Mouse (Mus musculus): ENCODE measurements around the gene Atp7a. TPM values are rescaled to one million over a fixed set of nuclear protein-coding genes. Genes with fewer than 3 reads are reported as not detected.

Atp7a gene
- polyA plus RNA-seq (2014; fragmentation: Illumina TruSeq; extraction: RNeasy Lipid Tissue Mini Kit (QIAGEN cat#74804); ENCODE audit: low read depth, low replicate concordance): 4.1 TPM

GRCm38 (mm10) chrX:106026418-106027342 lies at the start of gene Atp7a:
TSS of gene Atp7a (plus strand) at chrX:106027276.

GRCm38 (mm10) chrX:106011465-106012159 lies 15.5 kb upstream of the Atp7a start, which contains the start of gene Magt1:
TSS of gene Magt1 (minus strand) at chrX:106011906.

DNA sequence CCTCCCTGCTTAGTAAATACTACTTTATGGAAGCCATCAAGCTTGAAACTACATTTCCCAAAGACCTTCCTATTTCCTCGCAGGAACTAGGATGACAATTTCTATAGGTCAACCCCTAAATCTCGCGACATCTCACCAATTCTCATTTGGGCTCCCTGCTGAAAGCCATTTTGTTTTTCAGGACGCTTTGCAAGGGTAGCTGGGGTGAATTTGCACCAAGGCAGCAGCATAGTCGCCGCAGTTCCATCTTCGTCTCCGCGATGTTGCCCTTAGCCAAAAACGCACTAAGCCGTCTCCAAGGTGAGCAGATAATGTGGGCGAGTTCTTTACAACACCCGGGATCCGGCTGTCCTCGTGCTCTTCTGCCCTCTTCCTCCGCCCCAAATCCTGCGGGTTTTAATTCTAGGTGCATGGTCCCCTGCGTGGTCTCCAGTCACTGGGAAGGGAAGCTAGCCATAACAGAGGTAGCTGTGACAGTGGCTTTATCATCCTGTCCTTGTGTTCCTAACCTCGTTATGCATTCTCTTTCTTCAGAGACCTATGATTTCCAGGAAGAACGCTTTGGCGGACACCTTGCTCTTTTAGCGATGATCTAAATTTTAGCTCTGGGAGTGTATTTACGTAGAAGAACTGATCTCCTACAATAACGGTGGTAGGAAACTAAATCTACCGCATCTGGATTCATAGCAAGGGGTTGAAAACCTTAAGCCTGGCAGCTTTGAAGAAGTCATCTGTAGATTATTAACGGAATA lies 11.3 kb upstream of the Atp7a start, which contains the start of gene Cox7b:
TSS of gene Cox7b (plus strand) at position 130 of the 752 bp plus-strand sequence.

DNA sequence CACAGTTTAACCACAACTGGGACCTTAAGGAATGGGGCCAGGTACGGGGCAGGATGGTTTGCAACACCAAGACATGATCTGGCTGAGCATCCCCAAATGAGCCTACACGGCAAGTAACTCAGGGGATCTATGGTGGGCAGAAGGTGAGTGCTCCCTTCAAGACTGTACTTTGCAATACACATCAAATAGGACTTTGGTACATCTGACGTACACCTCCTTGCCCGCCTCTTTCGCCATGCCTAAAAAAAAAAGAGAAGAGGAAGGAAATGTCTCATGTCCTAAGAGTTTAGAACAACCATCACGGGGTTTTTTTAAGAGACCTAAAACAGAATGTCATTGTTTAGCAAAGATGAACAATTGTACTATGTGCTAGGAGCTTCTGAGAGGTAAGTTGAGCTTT lies 115.9 kb downstream of the Atp7a start, which contains the start of gene Tlr13:
TSS of gene Tlr13 (plus strand) at position 269 of the 400 bp plus-strand sequence.

Other genes starting within 250 kb of the Atp7a start
- gene Atrx, start 97.9 kb upstream of the Atp7a start, polyA plus RNA-seq (2014; fragmentation: Illumina TruSeq; extraction: RNeasy Lipid Tissue Mini Kit (QIAGEN cat#74804); ENCODE audit: low read depth, low replicate concordance): 40.0 TPM
- 23.1 TPM for gene Magt1, start 15.4 kb upstream of the Atp7a start, polyA plus RNA-seq (2014; fragmentation: Illumina TruSeq; extraction: RNeasy Lipid Tissue Mini Kit (QIAGEN cat#74804); ENCODE audit: low read depth, low replicate concordance)
- gene Cox7b, start 11.6 kb upstream of the Atp7a start, polyA plus RNA-seq (2014; fragmentation: Illumina TruSeq; extraction: RNeasy Lipid Tissue Mini Kit (QIAGEN cat#74804); ENCODE audit: low read depth, low replicate concordance): 1,669 TPM
- 0.63 TPM for gene Tlr13, start 115.9 kb downstream of the Atp7a start, polyA plus RNA-seq (2014; fragmentation: Illumina TruSeq; extraction: RNeasy Lipid Tissue Mini Kit (QIAGEN cat#74804); ENCODE audit: low read depth, low replicate concordance)
- gene Pgk1, start 159.8 kb downstream of the Atp7a start, polyA plus RNA-seq (2014; fragmentation: Illumina TruSeq; extraction: RNeasy Lipid Tissue Mini Kit (QIAGEN cat#74804); ENCODE audit: low read depth, low replicate concordance): 510 TPM
- 14.9 TPM for gene Taf9b, start 193.9 kb downstream of the Atp7a start, polyA plus RNA-seq (2014; fragmentation: Illumina TruSeq; extraction: RNeasy Lipid Tissue Mini Kit (QIAGEN cat#74804); ENCODE audit: low read depth, low replicate concordance)
- not detected for gene Fnd3c2, start 228.1 kb downstream of the Atp7a start, polyA plus RNA-seq (2014; fragmentation: Illumina TruSeq; extraction: RNeasy Lipid Tissue Mini Kit (QIAGEN cat#74804); ENCODE audit: low read depth, low replicate concordance)

Data from heart, adult 10 weeks (tissue).